Mouse (Mus musculus) liver, postnatal 0 days (tissue): ENCODE results near the gene Gsc2. TPM values are rescaled to one million over a fixed set of nuclear protein-coding genes. Genes with fewer than 3 reads are reported as not detected.
"Not testable (repeated sequence)": the region's sequence is repeated elsewhere in the genome, so short reads cannot be mapped to it uniquely, and the experiment has no call there.

Experiments used
- ATAC-seq: fragments of 200-750 bp; cut with Nextera tagmentation; 2 replicates; pipeline ENCODE4 v1.8.0; 2017; ENCODE audit warnings: mild to moderate bottlenecking, moderate library complexity
- DNase-seq: peaks from one replicate; pipeline ENCODE4 v3.0.0-alpha.2; 2016
- H3K27ac ChIP-seq: fragments of 300-500 bp; sonication (generic); 2 replicates; pipeline ENCODE4 v1.5.1; 2014; ENCODE audit warnings: antibody characterized with exemption, moderate library complexity, mild to moderate bottlenecking, low read depth
- H3K27me3 ChIP-seq: fragments of 300-500 bp; sonication (generic); 2 replicates; pipeline ENCODE4 v1.6.1; 2014; ENCODE audit warnings: low read length, control low read depth, mixed read lengths; ENCODE audit not compliant: insufficient read depth
- H3K36me3 ChIP-seq: fragments of 300-500 bp; sonication (generic); replicated peaks from 2 replicates; pipeline ENCODE4 v1.6.1; 2014; ENCODE audit warnings: mild to moderate bottlenecking, control low read depth, low read length, moderate library complexity, mixed read lengths; ENCODE audit not compliant: insufficient read depth
- H3K4me1 ChIP-seq: fragments of 300-500 bp; sonication (generic); 2 replicates; pipeline ENCODE4 v1.6.1; 2014; ENCODE audit warnings: antibody characterized with exemption, mild to moderate bottlenecking, control low read depth; ENCODE audit not compliant: insufficient read depth
- H3K4me2 ChIP-seq: fragments of 300-500 bp; sonication (generic); 2 replicates; pipeline ENCODE4 v1.6.1; 2014; ENCODE audit warnings: low read depth, mild to moderate bottlenecking, low read length, moderate library complexity, mixed read lengths
- H3K4me3 ChIP-seq: fragments of 300-500 bp; sonication (generic); 2 replicates; pipeline ENCODE4 v1.5.1; 2014; ENCODE audit warnings: low read depth, low read length
- H3K9ac ChIP-seq: fragments of 300-500 bp; sonication (generic); replicated peaks from 2 replicates; pipeline ENCODE4 v1.6.1; 2014; ENCODE audit warnings: mild to moderate bottlenecking, moderate library complexity
- H3K9me3 ChIP-seq: fragments of 300-500 bp; sonication (generic); 2 replicates; pipeline ENCODE4 v1.6.1; 2016; ENCODE audit warnings: mild to moderate bottlenecking, control low read depth, low read length, mixed read lengths
- CTCF ChIP-seq: sonication (generic); IDR thresholded peaks from 2 replicates; pipeline ENCODE4 v1.5.1; 2016; ENCODE audit warnings: antibody characterized with exemption, low read depth
- EP300 ChIP-seq: IDR thresholded peaks from 2 replicates; pipeline ENCODE4 v1.6.1; 2016; ENCODE audit warnings: antibody characterized with exemption, low read depth, mild to moderate bottlenecking
- WGBS: fragments of 180-500 bp; shearing (Covaris S2); extraction: QIAGEN DNeasy Blood & Tissue Kit; methylation state at CpG from one replicate; pipeline ENCODE4 v1.1.7; 2014; ENCODE audit not compliant: insufficient replicate concordance; 5-methylcytosine and 5-hydroxymethylcytosine counted together
- polyA plus RNA-seq: library from polyadenylated mRNA; unstranded; fragments of >200 nt; fragmentation: Nextera tagmentation; extraction: Ambion mirVana; gene quantifications from 2 replicates; pipeline ENCODE4 v1.2.1, GENCODE M21; 2015

Gene Gsc2
- not detected in 2 replicates for polyA plus RNA-seq

GRCm38 (mm10) chr16:17914307-17915249 is at the start of gene Gsc2:
Gene Gsc2 (minus strand): TSS chr16:17915059.
- H3K4me3 ChIP-seq: peak within 1 kb of the TSS; percentile 44

DNA sequence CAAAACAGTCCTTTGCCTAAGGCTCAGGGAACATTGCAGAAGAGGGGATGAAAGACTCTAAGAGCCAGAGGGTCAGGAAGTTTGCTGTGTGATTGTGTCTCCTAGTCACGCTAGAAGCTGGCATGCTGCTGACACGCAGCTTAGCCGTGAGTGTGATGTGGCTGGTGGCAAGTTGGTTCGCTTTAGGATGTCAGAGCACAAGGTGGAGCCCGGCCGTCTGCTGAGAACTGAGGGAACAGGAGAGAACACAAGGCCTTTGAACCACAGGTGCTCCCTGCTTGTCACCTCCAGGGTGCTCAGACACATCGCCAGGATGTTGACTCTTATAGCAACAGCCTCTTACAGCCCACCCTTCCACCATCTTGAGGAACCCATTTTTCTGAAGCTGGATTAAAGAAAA is 47.2 kb upstream of the Gsc2 start:
- H3K4me3 ChIP-seq: no peak overlapping the region
- no peak overlapping the region for H3K27ac ChIP-seq
- H3K36me3 ChIP-seq: no peaks in the 10 kb centered on the region
- no peaks in the 10 kb centered on the region for H3K4me1 ChIP-seq
- DNase-seq (no peak), ATAC-seq (no peak)
- TF ChIP-seq CTCF (no peak), EP300 (no peak)
- H3K9me3 ChIP-seq: no peaks in the 10 kb centered on the region
- H3K9ac ChIP-seq: no peak overlapping the region
- no peak overlapping the region for H3K4me2 ChIP-seq
- WGBS: 59% methylated on average over 7 of the region's 7 CpGs
- H3K27me3 ChIP-seq: no peaks in the 10 kb centered on the region

More at GRCm38 (mm10) chr16:17914307-17915249, at the start of gene Gsc2:
- Histone ChIP-seq H3K9me3 (no peaks in the 10 kb centered on the region), H3K4me2 (peak within 1 kb of the TSS; percentile 70), H3K9ac (no peak within 1 kb of the TSS), H3K4me1 (peaks cover 18% of the 10 kb centered on the region), H3K27me3 (peaks cover 48% of the 10 kb centered on the region), H3K36me3 (no peaks in the 10 kb centered on the region), H3K27ac (no peak within 1 kb of the TSS)
- DNase-seq (no peak), ATAC-seq (no peak)
- TF ChIP-seq EP300: no peak
- no peak for TF ChIP-seq CTCF
- 2% methylated on average over 91 of the region's 106 CpGs for WGBS

GRCm38 (mm10) chr16:17956052-17956638 is 41.3 kb upstream of the Gsc2 start:
- not testable (repeated sequence) for H3K27ac ChIP-seq, ATAC-seq, H3K4me2 ChIP-seq, H3K9me3 ChIP-seq, H3K36me3 ChIP-seq, H3K4me3 ChIP-seq, H3K27me3 ChIP-seq, DNase-seq, H3K9ac ChIP-seq, H3K4me1 ChIP-seq
- WGBS: 92% methylated on average over 16 of the region's 17 CpGs

GRCm38 (mm10) chr16:17951618-17952017 is 36.8 kb upstream of the Gsc2 start:
- no peaks in the 10 kb centered on the region for H3K9me3 ChIP-seq
- H3K27me3 ChIP-seq: no peaks in the 10 kb centered on the region
- H3K4me2 ChIP-seq: no peak overlapping the region
- DNase-seq (no peak), ATAC-seq (no peak)
- WGBS: 84% methylated on average over 3 of the region's 4 CpGs
- no peak overlapping the region for H3K27ac ChIP-seq
- no peaks in the 10 kb centered on the region for H3K4me1 ChIP-seq
- H3K9ac ChIP-seq: no peak overlapping the region
- H3K36me3 ChIP-seq: no peaks in the 10 kb centered on the region
- no peak overlapping the region for H3K4me3 ChIP-seq
- TF ChIP-seq CTCF (no peak), EP300 (no peak)

DNA sequence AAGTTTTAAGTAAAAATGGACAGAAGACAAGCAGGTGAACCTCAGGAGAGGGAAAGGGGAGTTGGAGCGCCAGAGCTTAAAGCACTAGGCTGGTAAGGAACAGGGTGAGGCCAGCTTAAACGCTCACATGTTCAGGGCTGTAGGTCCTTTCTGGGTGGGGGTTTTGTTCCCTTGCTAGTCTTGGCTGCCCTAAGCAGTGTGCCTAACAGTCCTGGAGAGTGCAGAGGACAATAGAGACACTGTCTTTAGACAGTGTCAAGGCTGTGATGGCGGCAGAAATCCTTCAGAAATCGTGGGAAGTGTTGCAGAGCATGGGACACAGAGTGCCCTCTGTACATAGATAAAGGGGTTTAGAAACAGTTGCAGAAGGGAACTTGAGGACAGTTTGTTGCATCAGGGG is 35.2 kb upstream of the Gsc2 start:
- WGBS: 59% methylated on average over 4 of the region's 4 CpGs
- H3K27ac ChIP-seq: no peak overlapping the region
- no peak overlapping the region for H3K4me3 ChIP-seq
- no peaks in the 10 kb centered on the region for H3K4me1 ChIP-seq
- DNase-seq (no peak), ATAC-seq (no peak)
- H3K27me3 ChIP-seq: no peaks in the 10 kb centered on the region
- no peaks in the 10 kb centered on the region for H3K9me3 ChIP-seq
- H3K4me2 ChIP-seq: no peak overlapping the region
- no peaks in the 10 kb centered on the region for H3K36me3 ChIP-seq
- H3K9ac ChIP-seq: no peak overlapping the region
- TF ChIP-seq CTCF (no peak), EP300 (no peak)

- Histone ChIP-seq H3K9ac (no peak overlapping the region), H3K27me3 (no peaks in the 10 kb centered on the region), H3K36me3 (no peaks in the 10 kb centered on the region), H3K9me3 (no peaks in the 10 kb centered on the region), H3K4me3 (no peak overlapping the region), H3K4me2 (no peak overlapping the region), H3K27ac (no peak overlapping the region), H3K4me1 (no peaks in the 10 kb centered on the region)
- no peak for TF ChIP-seq EP300
- TF ChIP-seq CTCF: no peak
- 63% methylated on average over 2 of the region's 2 CpGs for WGBS
- DNase-seq (no peak), ATAC-seq (no peak)
These were observed 34.6 kb upstream of the Gsc2 start for GRCm38 (mm10) chr16:17949421-17949877.
